Mouse (Mus musculus): Measurements from ENCODE around the gene Zfp651. TPM values are rescaled to one million over a fixed set of nuclear protein-coding genes. Genes with fewer than 3 reads are reported as not detected.

The Zfp651 gene
- total RNA-seq, 2 experiments from 2014 or later: 119 to 133 TPM

GRCm38 (mm10) chr9:121752774-121753173 is 6.4 kb upstream of the Zfp651 start:
- Histone ChIP-seq H3K4me3 (no peak overlapping the region), H3K27ac (peak overlapping the region; percentile 66)
- TF ChIP-seq CTCF (IDR thresholded peaks at IDR 0.05): no peak
- peak in 1 of 2 experiments; percentile 25 for DNase-seq (ENCODE audit: extremely low spot score in 1 of 2, low spot score in 2 of 2)
- intact Hi-C loops (cut with DNase I): no loop called here

DNA sequence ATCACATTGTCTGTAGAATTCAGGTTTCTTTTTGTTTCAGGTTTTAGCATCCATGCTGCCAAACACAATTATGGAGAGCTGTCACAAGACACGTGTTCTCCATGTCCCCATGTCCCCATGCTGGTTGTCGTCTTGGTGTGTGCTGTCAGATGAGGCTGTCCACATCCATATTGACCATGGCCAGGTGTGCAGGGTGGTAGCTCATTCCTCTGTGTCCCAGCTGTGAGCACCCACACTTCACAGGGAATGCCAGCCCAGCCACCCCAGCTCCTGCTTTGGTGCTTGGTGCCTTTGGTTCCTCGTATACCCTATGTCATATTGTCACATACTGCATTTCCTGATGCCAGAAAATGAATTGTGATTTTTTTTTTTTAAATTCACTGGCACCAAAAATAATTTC is 4.5 kb upstream of the Zfp651 start:
- no peak overlapping the region for H3K27ac ChIP-seq
- intact Hi-C loops (cut with DNase I): no loop called here
- no peak for TF ChIP-seq CTCF (IDR thresholded peaks at IDR 0.05)
- H3K4me3 ChIP-seq: no peak overlapping the region
- DNase-seq (ENCODE audit: extremely low spot score in 1 of 2, low spot score in 2 of 2): no peak

DNA sequence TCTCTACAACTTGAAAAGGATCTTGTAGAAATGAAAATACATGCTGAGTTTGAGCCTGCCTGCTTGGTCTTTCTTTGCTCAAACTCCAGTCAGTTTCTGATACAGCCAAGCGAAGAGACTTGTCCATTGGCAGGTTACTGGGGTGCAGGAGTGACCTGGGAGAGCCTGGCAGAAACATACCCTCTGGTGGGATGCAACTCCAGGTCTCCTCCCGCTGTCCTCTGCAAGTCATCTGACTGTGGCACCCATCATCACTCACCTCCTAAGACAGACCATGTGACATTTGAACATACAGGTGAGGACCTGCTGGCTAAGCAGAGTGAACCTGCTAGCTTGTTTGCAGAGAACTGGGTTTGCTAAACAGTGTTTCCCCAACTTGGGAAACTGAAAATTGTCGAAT is 2.3 kb upstream of the Zfp651 start:
- TF ChIP-seq CTCF (IDR thresholded peaks at IDR 0.05): no peak

DNA sequence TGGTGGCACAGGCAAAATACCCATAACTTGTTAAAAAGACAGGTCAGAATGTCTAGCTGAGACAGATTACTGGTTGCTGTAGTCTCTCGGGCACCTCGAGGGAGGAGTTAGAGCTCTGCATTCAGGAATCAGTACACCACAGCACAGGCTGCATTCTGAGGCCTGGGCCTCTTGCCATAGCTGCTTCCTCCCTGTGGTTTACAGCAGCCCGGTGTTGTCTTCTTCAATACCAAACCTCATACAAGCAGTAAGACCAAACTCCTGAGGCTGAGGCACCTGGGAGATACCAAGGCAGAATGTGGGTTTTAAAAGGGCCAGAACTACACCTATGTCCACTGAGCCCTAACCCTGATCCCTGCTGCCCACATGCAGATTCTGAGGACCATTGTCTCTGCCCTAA is 1.7 kb upstream of the Zfp651 start:
- Histone ChIP-seq H3K4me3 (no peak overlapping the region), H3K27ac (peak overlapping the region; percentile 99)
- intact Hi-C loops (cut with DNase I): no loop called here
- TF ChIP-seq CTCF (IDR thresholded peaks at IDR 0.05): no peak
- DNase-seq (ENCODE audit: extremely low spot score in 1 of 2, low spot score in 2 of 2): peak; percentile 23 to 25

More for the DNA sequence above, 2.3 kb upstream of the Zfp651 start:
- DNase-seq (ENCODE audit: extremely low spot score in 1 of 2, low spot score in 2 of 2): no peak
- Histone ChIP-seq H3K27ac (0 out of 2 replicates have a peak overlapping the region, but pooled peaks have one; percentile 2), H3K4me3 (no peak overlapping the region)
- intact Hi-C loops (cut with DNase I): no loop called here

- intact Hi-C loops (cut with DNase I): loop anchor here (2.0 kb wide), 1 partner anchor 73 kb away; no protein-coding TSS in a partner anchor
- peak overlapping the region; percentile 95 for H3K4me3 ChIP-seq
- DNase-seq (ENCODE audit: extremely low spot score in 1 of 2, low spot score in 2 of 2): peak; percentile 10 to 14
- peak overlapping the region; percentile 99 for H3K27ac ChIP-seq
- TF ChIP-seq CTCF (IDR thresholded peaks at IDR 0.05): no peak
Measured at GRCm38 (mm10) chr9:121757835-121758814, 1.0 kb upstream of the Zfp651 start.

DNA sequence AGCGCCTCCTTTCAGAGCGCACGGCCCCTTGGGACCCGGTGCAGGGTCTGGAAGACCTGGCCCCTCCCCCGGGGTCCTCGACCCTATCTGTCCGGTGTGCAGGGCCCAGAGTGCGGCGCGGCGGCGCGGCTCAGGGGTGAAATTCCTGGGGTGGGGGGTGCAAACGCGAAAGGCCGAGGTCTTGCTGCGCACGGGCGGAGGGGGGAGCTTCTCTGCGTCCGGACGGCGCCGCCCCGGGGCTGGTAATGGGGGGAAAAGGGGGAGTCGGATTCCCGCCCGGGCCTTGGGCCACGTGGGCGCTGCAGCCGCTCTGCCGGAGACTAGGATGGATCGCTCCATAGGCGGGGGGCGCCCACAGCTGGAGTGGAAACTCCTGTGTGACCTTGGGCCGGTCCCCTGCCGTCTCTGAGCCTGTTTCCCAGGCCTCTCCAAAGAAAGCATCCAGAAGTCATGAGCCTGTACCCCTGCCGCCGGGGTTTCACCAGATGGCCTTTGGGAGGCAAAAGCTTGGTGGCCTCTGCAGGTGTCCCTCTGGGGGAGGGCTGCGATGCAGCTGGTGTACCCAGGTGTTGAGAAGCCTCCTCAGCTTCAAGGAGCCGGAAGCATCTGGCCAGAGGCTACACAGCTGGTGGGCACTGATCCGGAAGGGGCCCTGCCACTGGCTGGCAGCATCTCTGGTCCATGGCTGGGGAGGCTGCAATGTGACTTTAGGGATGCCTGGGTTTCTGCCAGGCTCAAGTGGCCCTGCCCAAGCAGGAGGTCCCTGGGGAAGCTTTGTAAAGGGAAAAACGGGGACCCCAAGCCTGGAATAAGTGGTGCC is 1.4 kb downstream of the Zfp651 start:
- intact Hi-C loops (cut with DNase I): loop anchor here (2.0 to 5.0 kb wide), 2 partner anchors 16 to 62 kb away; partner anchors contain the start of gene Klhl40
- DNase-seq (ENCODE audit: extremely low spot score in 1 of 2, low spot score in 2 of 2): peak; percentile 58 to 64
- Histone ChIP-seq H3K27ac (peak overlapping the region; percentile 94), H3K4me3 (peak overlapping the region; percentile 95)
- no peak for TF ChIP-seq CTCF (IDR thresholded peaks at IDR 0.05)

DNA sequence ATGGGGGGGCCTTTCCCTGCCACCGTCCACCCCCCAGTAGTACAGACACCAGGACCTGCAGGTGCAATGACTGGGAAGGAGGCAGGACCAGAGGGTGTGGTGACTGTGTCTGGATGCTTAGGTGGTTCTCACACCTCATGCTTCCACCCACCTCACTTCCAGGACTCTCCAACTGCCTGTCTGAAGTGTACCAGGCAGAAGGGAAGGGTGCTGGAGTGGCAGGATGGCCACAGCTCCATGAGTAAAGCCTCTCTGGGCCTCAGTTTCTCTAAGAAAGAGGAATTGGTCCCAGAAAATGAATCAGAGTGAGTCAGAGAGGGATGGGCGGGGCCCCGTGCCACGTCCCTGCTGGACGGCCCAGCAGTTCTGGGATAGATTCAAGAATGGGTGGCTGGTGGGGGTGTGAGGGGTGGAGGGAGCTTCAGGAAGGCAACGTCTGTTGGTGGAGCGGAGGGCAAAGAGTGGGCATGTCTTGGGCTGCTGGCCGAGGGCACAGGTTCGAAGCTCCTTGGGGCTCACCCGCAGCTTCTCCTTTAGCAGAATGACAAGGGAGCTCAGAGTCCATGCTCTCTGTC is 2.0 kb downstream of the Zfp651 start:
- peak in 1 of 2 experiments; percentile 35 for DNase-seq (ENCODE audit: extremely low spot score in 1 of 2, low spot score in 2 of 2)
- intact Hi-C loops (cut with DNase I): loop anchor here (2.0 to 5.0 kb wide), 2 partner anchors 16 to 61 kb away; partner anchors contain the start of gene Klhl40

GRCm38 (mm10) chr9:121761787-121762186 is 2.7 kb downstream of the Zfp651 start:
- H3K27ac ChIP-seq: peak overlapping the region; percentile 47
- intact Hi-C loops (cut with DNase I): loop anchor here (2.0 to 5.0 kb wide), 2 partner anchors 15 to 61 kb away; partner anchors contain the start of gene Klhl40
- peak in 1 of 2 experiments; percentile 13 for DNase-seq (ENCODE audit: extremely low spot score in 1 of 2, low spot score in 2 of 2)
- H3K4me3 ChIP-seq: no peak overlapping the region
- TF ChIP-seq CTCF (IDR thresholded peaks at IDR 0.05): no peak

More for the DNA sequence above, 2.0 kb downstream of the Zfp651 start:
- H3K27ac ChIP-seq: peak overlapping the region; percentile 94
- no peak for TF ChIP-seq CTCF (IDR thresholded peaks at IDR 0.05)
- peak overlapping the region; percentile 95 for H3K4me3 ChIP-seq

DNA sequence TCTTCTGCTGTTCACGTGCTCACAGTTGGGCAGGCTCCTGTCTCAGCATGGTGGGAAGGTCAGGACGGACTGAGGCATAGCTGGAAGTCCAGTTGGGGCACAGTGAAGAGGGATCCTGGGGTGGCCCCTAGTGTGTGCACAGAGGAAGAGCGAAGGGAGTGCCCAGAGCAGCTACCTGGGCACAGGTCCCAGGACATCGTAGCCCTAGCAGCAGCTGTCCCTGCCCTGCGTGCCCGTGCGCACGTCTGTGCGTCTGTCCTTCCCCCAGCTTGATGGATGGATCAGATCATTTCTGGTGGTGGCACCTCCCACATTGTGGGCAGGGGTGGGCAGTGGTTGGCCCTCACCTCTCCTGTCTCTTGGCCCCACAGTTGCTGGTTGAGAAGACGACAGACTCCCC is 3.1 kb downstream of the Zfp651 start:
- no peak overlapping the region; the same call in 1 of the 2 replicates for H3K27ac ChIP-seq

DNA sequence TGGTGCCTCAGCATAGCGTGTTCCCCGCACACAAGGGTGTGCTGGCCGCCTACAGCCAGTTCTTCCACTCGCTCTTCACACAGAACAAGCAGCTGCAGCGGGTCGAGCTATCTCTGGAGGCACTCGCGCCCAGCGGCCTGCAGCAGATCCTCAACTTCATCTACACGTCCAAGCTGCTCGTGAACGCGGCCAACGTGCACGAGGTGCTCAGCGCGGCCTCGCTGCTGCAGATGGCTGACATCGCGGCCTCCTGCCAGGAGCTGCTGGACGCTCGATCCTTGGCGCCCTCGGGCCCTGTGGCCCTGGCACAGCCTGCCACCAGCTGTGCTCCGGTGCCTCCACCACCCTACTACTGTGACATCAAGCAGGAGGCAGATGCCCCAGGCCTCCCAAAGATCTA is 3.6 kb downstream of the Zfp651 start:
- TF ChIP-seq CTCF (IDR thresholded peaks at IDR 0.05): no peak
- Histone ChIP-seq H3K4me3 (no peak overlapping the region), H3K27ac (no peak overlapping the region)
- intact Hi-C loops (cut with DNase I): loop anchor here (5.0 kb wide), 1 partner anchor 60 kb away; no protein-coding TSS in a partner anchor
- DNase-seq (ENCODE audit: extremely low spot score in 1 of 2, low spot score in 2 of 2): no peak

More for the DNA sequence above, 3.1 kb downstream of the Zfp651 start:
- no peak for TF ChIP-seq CTCF (IDR thresholded peaks at IDR 0.05)
- intact Hi-C loops (cut with DNase I): loop anchor here (5.0 kb wide), 1 partner anchor 60 kb away; no protein-coding TSS in a partner anchor
- DNase-seq (ENCODE audit: extremely low spot score in 1 of 2, low spot score in 2 of 2): no peak
- no peak overlapping the region for H3K4me3 ChIP-seq

DNA sequence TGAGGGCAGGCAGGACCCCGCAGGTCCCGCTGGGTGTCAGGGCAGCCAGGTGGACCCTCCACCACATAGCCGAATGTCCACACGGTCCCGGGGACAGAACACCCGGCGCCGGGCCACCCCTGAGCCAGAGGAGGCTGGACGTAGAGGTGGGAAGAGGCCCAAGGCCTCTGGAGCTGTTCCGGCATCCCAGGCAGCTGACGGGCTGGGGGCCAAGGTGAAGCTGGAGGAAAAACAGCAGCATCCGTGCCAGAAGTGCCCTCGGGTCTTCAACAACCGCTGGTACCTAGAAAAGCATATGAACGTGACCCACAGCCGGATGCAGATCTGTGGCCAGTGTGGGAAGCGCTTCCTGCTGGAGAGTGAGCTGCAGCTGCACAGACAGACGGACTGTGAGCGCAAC is 4.6 kb downstream of the Zfp651 start:
- H3K4me3 ChIP-seq: no peak overlapping the region
- intact Hi-C loops (cut with DNase I): loop anchor here (5.0 kb wide), 1 partner anchor 59 kb away; no protein-coding TSS in a partner anchor
- TF ChIP-seq CTCF (IDR thresholded peaks at IDR 0.05): no peak
- DNase-seq (ENCODE audit: extremely low spot score in 1 of 2, low spot score in 2 of 2): no peak
- 0 out of 2 replicates have a peak overlapping the region, but pooled peaks have one; percentile 40 for H3K27ac ChIP-seq
